Mouse (Mus musculus): ENCODE data around the gene Klk14. TPM values are rescaled to one million over a fixed set of nuclear protein-coding genes. Genes with fewer than 3 reads are reported as not detected.
"Not testable (repeated sequence)": the region's sequence is repeated elsewhere in the genome, so short reads cannot be mapped to it uniquely, and the experiment has no call there.

The Klk14 gene
- total and polyA plus RNA-seq, 3 experiments: 0.30 to 0.45 TPM; not detected in 1

GRCm38 (mm10) chr7:43672581-43673260, 17.5 kb upstream of the Klk14 start:
- H3K4me1 ChIP-seq (ENCODE audit: control insufficient read depth, insufficient read depth, low read length): peaks cover 5% of the 10 kb centered on the region
- H3K79me2 ChIP-seq (replicated peaks; ENCODE audit: control insufficient read depth, insufficient read depth, low read length): no peaks in the 10 kb centered on the region
- H3K27me3 ChIP-seq (ENCODE audit: control insufficient read depth, insufficient read depth, low read length): no peaks in the 10 kb centered on the region
- peak overlapping the region; percentile 90 for H3K4me3 ChIP-seq
- WGBS: 19% methylated on average over 10 of the region's 10 CpGs
- H3K27ac ChIP-seq: peak overlapping the region; percentile 80
- TF ChIP-seq EP300 (IDR thresholded peaks at IDR 0.05; ENCODE audit: insufficient read depth, low read depth, low read length) (no peak), POLR2A (IDR thresholded peaks at IDR 0.05; ENCODE audit: insufficient read depth, low read depth, low read length) (no peak), CTCF (IDR thresholded peaks at IDR 0.05) (no peak)
- intact Hi-C loops (cut with DNase I): loop anchor here (5.0 to 10.0 kb wide), 3 partner anchors 110 to 702 kb away; partner anchors contain the start of genes Cldnd2, Etfb, Gm45233 and Zfp658
- peak overlapping the region; percentile 70 for H3K9ac ChIP-seq (ENCODE audit: low read depth, low read length)
- no peaks in the 10 kb centered on the region for H3K36me3 ChIP-seq (ENCODE audit: control insufficient read depth, insufficient read depth, low read length)
- DNase-seq: no peak

- Histone ChIP-seq H3K27ac (no peak overlapping the region), H3K4me3 (no peak overlapping the region), H3K4me1 (ENCODE audit: control insufficient read depth, insufficient read depth, low read length) (peaks cover 5% of the 10 kb centered on the region), H3K36me3 (ENCODE audit: control insufficient read depth, insufficient read depth, low read length) (no peaks in the 10 kb centered on the region), H3K27me3 (ENCODE audit: control insufficient read depth, insufficient read depth, low read length) (no peaks in the 10 kb centered on the region), H3K79me2 (replicated peaks; ENCODE audit: control insufficient read depth, insufficient read depth, low read length) (no peaks in the 10 kb centered on the region), H3K9ac (ENCODE audit: low read depth, low read length) (no peak overlapping the region)
- no peak for DNase-seq
- intact Hi-C loops (cut with DNase I): loop anchor here (10.0 kb wide), 1 partner anchor 700 kb away; no protein-coding TSS in a partner anchor
- WGBS: 91% methylated on average over 32 of the region's 32 CpGs
- TF ChIP-seq POLR2A (IDR thresholded peaks at IDR 0.05; ENCODE audit: insufficient read depth, low read depth, low read length) (no peak), CTCF (IDR thresholded peaks at IDR 0.05) (no peak), EP300 (IDR thresholded peaks at IDR 0.05; ENCODE audit: insufficient read depth, low read depth, low read length) (no peak)
These were observed 15.1 kb upstream of the Klk14 start for GRCm38 (mm10) chr7:43675091-43675490.

- Histone ChIP-seq H3K9ac (ENCODE audit: low read depth, low read length) (no peak overlapping the region), H3K4me1 (ENCODE audit: control insufficient read depth, insufficient read depth, low read length) (no peaks in the 10 kb centered on the region), H3K36me3 (ENCODE audit: control insufficient read depth, insufficient read depth, low read length) (no peaks in the 10 kb centered on the region), H3K79me2 (replicated peaks; ENCODE audit: control insufficient read depth, insufficient read depth, low read length) (no peaks in the 10 kb centered on the region), H3K27ac (no peak overlapping the region), H3K4me3 (no peak overlapping the region), H3K27me3 (ENCODE audit: control insufficient read depth, insufficient read depth, low read length) (no peaks in the 10 kb centered on the region)
- TF ChIP-seq EP300 (IDR thresholded peaks at IDR 0.05; ENCODE audit: insufficient read depth, low read depth, low read length) (no peak), POLR2A (IDR thresholded peaks at IDR 0.05; ENCODE audit: insufficient read depth, low read depth, low read length) (no peak), CTCF (IDR thresholded peaks at IDR 0.05) (peak; percentile 83)
- intact Hi-C loops (cut with DNase I): loop anchor here (1.0 to 10.0 kb wide), 2 partner anchors 217 to 696 kb away; no protein-coding TSS in a partner anchor
- DNase-seq: peak; percentile 41 to 58
These were observed 11.7 kb upstream of the Klk14 start for GRCm38 (mm10) chr7:43678517-43678916.

GRCm38 (mm10) chr7:43680960-43681359, 9.3 kb upstream of the Klk14 start:
- Histone ChIP-seq H3K79me2 (replicated peaks; ENCODE audit: control insufficient read depth, insufficient read depth, low read length) (no peaks in the 10 kb centered on the region), H3K27me3 (ENCODE audit: control insufficient read depth, insufficient read depth, low read length) (no peaks in the 10 kb centered on the region), H3K27ac (no peak overlapping the region), H3K9ac (ENCODE audit: low read depth, low read length) (no peak overlapping the region), H3K4me1 (ENCODE audit: control insufficient read depth, insufficient read depth, low read length) (peaks cover 1% of the 10 kb centered on the region; the same call in 1 of the 2 replicates), H3K36me3 (ENCODE audit: control insufficient read depth, insufficient read depth, low read length) (no peaks in the 10 kb centered on the region), H3K4me3 (no peak overlapping the region)
- intact Hi-C loops (cut with DNase I): loop anchor here (2.0 to 5.0 kb wide), 3 partner anchors 66 to 102 kb away; partner anchors contain the start of gene Klk12
- DNase-seq: peak; percentile 54 to 73
- TF ChIP-seq CTCF (IDR thresholded peaks at IDR 0.05): peak; percentile 97; the same call in 1 of the 2 replicates
- TF ChIP-seq EP300 (IDR thresholded peaks at IDR 0.05; ENCODE audit: insufficient read depth, low read depth, low read length): peak; percentile 62; the same call in 1 of the 2 replicates
- no peak for TF ChIP-seq POLR2A (IDR thresholded peaks at IDR 0.05; ENCODE audit: insufficient read depth, low read depth, low read length)
- WGBS: 17% methylated on average over 5 of the region's 5 CpGs

DNA sequence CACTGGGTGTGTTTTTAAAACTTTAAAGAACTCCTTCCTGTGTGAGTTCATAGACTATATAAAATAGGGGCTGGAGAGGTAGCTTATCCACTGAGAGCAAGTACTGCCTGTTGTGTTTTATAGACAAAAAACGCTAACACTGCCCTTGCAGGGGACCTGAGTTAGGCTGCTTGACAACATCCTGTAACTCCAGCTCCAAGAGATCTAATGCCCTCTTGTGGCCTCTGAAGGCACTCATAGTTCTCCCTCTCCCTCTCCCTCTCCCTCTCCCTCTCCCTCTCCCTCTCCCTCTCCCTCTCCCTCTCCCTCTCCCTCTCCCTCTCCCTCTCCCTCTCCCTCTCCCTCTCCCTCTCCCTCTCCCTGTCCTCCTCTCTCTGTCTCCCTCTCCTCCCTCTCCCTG, 7.7 kb upstream of the Klk14 start:
- not testable (repeated sequence) for H3K79me2 ChIP-seq (replicated peaks; ENCODE audit: control insufficient read depth, insufficient read depth, low read length); H3K27me3 ChIP-seq (ENCODE audit: control insufficient read depth, insufficient read depth, low read length); DNase-seq; H3K9ac ChIP-seq (ENCODE audit: low read depth, low read length); H3K4me1 ChIP-seq (ENCODE audit: control insufficient read depth, insufficient read depth, low read length); H3K4me3 ChIP-seq; H3K27ac ChIP-seq; H3K36me3 ChIP-seq (ENCODE audit: control insufficient read depth, insufficient read depth, low read length)
- WGBS: 22% methylated on average over 1 of the region's 1 CpGs
- peak; percentile 43 for TF ChIP-seq CTCF (IDR thresholded peaks at IDR 0.05)
- intact Hi-C loops (cut with DNase I): loop anchor here (5.0 kb wide), 2 partner anchors 65 to 85 kb away; partner anchors contain the start of gene Klk12

- TF ChIP-seq POLR2A (IDR thresholded peaks at IDR 0.05; ENCODE audit: insufficient read depth, low read depth, low read length) (no peak), EP300 (IDR thresholded peaks at IDR 0.05; ENCODE audit: insufficient read depth, low read depth, low read length) (peak; percentile 33; the same call in 1 of the 2 replicates), CTCF (IDR thresholded peaks at IDR 0.05) (no peak)
- Histone ChIP-seq H3K4me3 (no peak overlapping the region), H3K36me3 (ENCODE audit: control insufficient read depth, insufficient read depth, low read length) (no peaks in the 10 kb centered on the region), H3K4me1 (ENCODE audit: control insufficient read depth, insufficient read depth, low read length) (peaks cover 1% of the 10 kb centered on the region; the same call in 1 of the 2 replicates), H3K79me2 (replicated peaks; ENCODE audit: control insufficient read depth, insufficient read depth, low read length) (no peaks in the 10 kb centered on the region), H3K27ac (peak overlapping the region; percentile 32), H3K27me3 (ENCODE audit: control insufficient read depth, insufficient read depth, low read length) (no peaks in the 10 kb centered on the region), H3K9ac (ENCODE audit: low read depth, low read length) (no peak overlapping the region)
- peak in 1 of 2 experiments; percentile 26 for DNase-seq
- intact Hi-C loops (cut with DNase I): no loop called here
- 31% methylated on average over 7 of the region's 7 CpGs for WGBS
These were observed 5.1 kb upstream of the Klk14 start for GRCm38 (mm10) chr7:43685088-43685487.

Measured in heart, adult 2 months (tissue).